Mouse (Mus musculus) spleen, adult 2 months (tissue): ENCODE measurements around the gene Ctc1.

Experiments
- CTCF ChIP-seq: fragments of 200-500 bp; IDR thresholded peaks from 2 replicates; pipeline ENCODE4 v1.5.1; 2011; ENCODE audit warnings: mild to moderate bottlenecking, inconsistent platforms; ENCODE audit not compliant: insufficient read depth, insufficient read length, insufficient replicate concordance; ENCODE audit errors: extremely low read depth
- POLR2A ChIP-seq: fragments of 200-500 bp; IDR thresholded peaks from 2 replicates; pipeline ENCODE4 v1.6.1; 2011; ENCODE audit warnings: low read depth, low read length, inconsistent platforms

GRCm38 (mm10) chr11:69071262-69071661 is 55.6 kb downstream of the Ctc1 start:
- no peak for TF ChIP-seq CTCF
- TF ChIP-seq POLR2A = no peak
